Comparison of ENCODE assay signal across 13 mouse cellular contexts in the genomic region with DNA sequence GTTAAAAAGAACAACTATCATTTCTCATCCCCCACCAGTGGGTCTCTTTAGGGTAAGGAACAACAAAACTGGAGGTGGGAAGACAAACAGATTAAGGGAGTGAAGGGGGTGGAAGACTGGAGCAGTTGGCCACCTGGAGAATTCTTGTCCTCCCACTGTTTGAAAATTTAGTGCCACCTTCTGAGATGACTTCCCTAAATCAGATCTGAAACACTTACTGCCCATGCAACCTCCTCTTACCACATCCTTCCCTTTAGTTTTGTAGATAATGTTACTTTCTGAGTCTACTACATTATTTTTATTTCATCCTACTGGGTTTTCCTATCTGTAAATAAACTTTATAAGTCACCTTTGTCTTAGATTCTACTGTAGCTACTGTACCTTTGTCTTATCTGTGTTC.
"Had no signal": no experiment of that assay in that cellular context is flagged by ENCODE, and none has a peak within 500 bp of the region (broad histone marks: within the 10 kb centered on the region; RNA-seq: fewer than 3 reads in every experiment).

No protein-coding gene starts in this region.

- ATAC-seq: liver, postnatal 0 days; lung, postnatal 0 days; midbrain, embryonic 13.5 days; midbrain, embryonic 15.5 days had no signal

- DNase-seq: liver, embryonic 13.5 days; liver, postnatal 0 days; lung, adult 2 months; lung, postnatal 14 days; lung, postnatal 4 days; right cerebral cortex, postnatal 25 days; right cerebral cortex, postnatal 4 days; spleen, adult 18-20 months; thymus, adult 2 months; thymus, postnatal 25 days had no signal
